In genomic region chr1:58445143-58445722, GRCm38 (mm10) we compare ENCODE assay signal across 8 mouse cellular contexts. TPM values are rescaled to one million over a fixed set of nuclear protein-coding genes. Genes with fewer than 3 reads are reported as not detected.
DNase-seq lines count a peak whose midpoint lies in the region; ATAC-seq lines count a peak whose summit lies in the region.

TSS of gene Nif3l1 (plus strand) at chr1:58445151.
TSS of gene Ppil3 (minus strand) at chr1:58445486.

- H3K27ac ChIP-seq in hindbrain, embryonic 14.5 days: peak within 1 kb of the TSS; percentile 89

- peak within 1 kb of the TSS; percentile 72 for H3K4me3 ChIP-seq in hindbrain, embryonic 14.5 days (replicated peaks; ENCODE audit: low read length)

- H3K4me1 ChIP-seq in hindbrain, embryonic 14.5 days (replicated peaks; ENCODE audit: control insufficient read depth, insufficient read depth, low read length): peaks cover 17% of the 10 kb centered on the region

- peak within 1 kb of the TSS; percentile 73 for H3K4me2 ChIP-seq in hindbrain, embryonic 14.5 days (replicated peaks)

- H3K9ac ChIP-seq in hindbrain, embryonic 14.5 days: peak within 1 kb of the TSS; percentile 78

- no peaks in the 10 kb centered on the region for H3K27me3 ChIP-seq in hindbrain, embryonic 14.5 days (ENCODE audit: control insufficient read depth, insufficient read depth, low read length)

- no peaks in the 10 kb centered on the region for H3K9me3 ChIP-seq in hindbrain, embryonic 14.5 days (ENCODE audit: control insufficient read depth, low read length)

- DNase-seq in R1 (ENCODE audit: low read depth, low spot score): peak; percentile 97
- peak; percentile 82 to 83 for DNase-seq in cerebellum, postnatal 25 days
- DNase-seq in frontal cortex, postnatal 25 days (ENCODE audit: low spot score in 2 of 2): peak; percentile 76 to 84
- DNase-seq in hindbrain, embryonic 14.5 days (ENCODE audit: low spot score): peak; percentile 90
- DNase-seq in layer of hippocampus, postnatal 36 days: peak; percentile 90 to 93
- DNase-seq in lung, postnatal 36 days: peak; percentile 91
- peak; percentile 94 for DNase-seq in retina, postnatal 1 day
- DNase-seq in urinary bladder, adult 18-20 months (ENCODE audit: low spot score in 2 of 2): peak; percentile 80 to 85

- peak; percentile 98 for ATAC-seq in hindbrain, embryonic 14.5 days (ENCODE audit: low FRiP score)

- under 1% methylated on average over 33 of the region's 33 CpGs for WGBS in hindbrain, embryonic 14.5 days

- H3K36me3 ChIP-seq in hindbrain, embryonic 14.5 days (replicated peaks; ENCODE audit: control insufficient read depth, insufficient read depth): peaks cover 27% of the 10 kb centered on the region

RNA-seq across cellular contexts. Expression of gene Nif3l1, which starts in this region (rescaled TPM):
- polyA plus RNA-seq in hindbrain, embryonic 14.5 days (2014; fragmentation: Nextera tagmentation; extraction: Ambion mirVana): 50.4 and 51.6 TPM in 2 replicates
- total RNA-seq in layer of hippocampus, postnatal 36 days (2021): 10 to 100 TPM; 19.7 to 20.5 TPM

RNA-seq across cellular contexts. Expression of gene Ppil3, which starts in this region (rescaled TPM):
- 48.7 and 57.8 TPM in 2 replicates for polyA plus RNA-seq in hindbrain, embryonic 14.5 days (2014; fragmentation: Nextera tagmentation; extraction: Ambion mirVana)
- total RNA-seq in layer of hippocampus, postnatal 36 days (2021): 10 to 100 TPM; 26.7 to 29.7 TPM

Comparison
In these comparisons a context has a peak if more than half of its experiments do, and no peak if none do; other contexts are left out.
1. Peak in every context shown above with its lines: DNase-seq, ATAC-seq, H3K4me3 ChIP-seq and H3K27ac ChIP-seq.